Mouse (Mus musculus) intestine, postnatal 0 days (tissue): ENCODE results near the gene Eya4. TPM values are rescaled to one million over a fixed set of nuclear protein-coding genes. Genes with fewer than 3 reads are reported as not detected.

Experiments
- ATAC-seq: fragments of 200-750 bp; cut with Nextera tagmentation; 2 replicates; pipeline ENCODE4 v1.8.0; 2017; ENCODE audit warnings: mild to moderate bottlenecking, moderate TSS enrichment, moderate library complexity
- H3K27ac ChIP-seq: fragments of 300-500 bp; sonication (generic); 2 replicates; pipeline ENCODE4 v1.5.1; 2014; ENCODE audit warnings: mild to moderate bottlenecking, low read depth, low read length, moderate library complexity
- H3K27me3 ChIP-seq: fragments of 300-500 bp; sonication (generic); replicated peaks from 2 replicates; pipeline ENCODE4 v1.6.1; 2014; ENCODE audit warnings: low read length, mixed read lengths; ENCODE audit not compliant: control insufficient read depth, insufficient read depth
- H3K36me3 ChIP-seq: fragments of 300-500 bp; sonication (generic); 2 replicates; pipeline ENCODE4 v1.6.1; 2014; ENCODE audit warnings: mild to moderate bottlenecking, moderate library complexity; ENCODE audit not compliant: control insufficient read depth, insufficient read depth
- H3K4me1 ChIP-seq: fragments of 300-500 bp; sonication (generic); replicated peaks from 2 replicates; pipeline ENCODE4 v1.6.1; 2014; ENCODE audit warnings: antibody characterized with exemption, low read length, mixed read lengths; ENCODE audit not compliant: control insufficient read depth, insufficient read depth
- H3K4me2 ChIP-seq: fragments of 300-500 bp; sonication (generic); replicated peaks from 2 replicates; pipeline ENCODE4 v1.6.1; 2014; ENCODE audit warnings: low read depth, mild to moderate bottlenecking, moderate library complexity
- H3K4me3 ChIP-seq: fragments of 300-500 bp; sonication (generic); 2 replicates; pipeline ENCODE4 v1.5.1; 2014; ENCODE audit warnings: low read depth, low read length
- H3K9ac ChIP-seq: fragments of 300-500 bp; sonication (generic); 2 replicates; pipeline ENCODE4 v1.6.1; 2014; ENCODE audit warnings: mild to moderate bottlenecking, low read depth, low read length
- H3K9me3 ChIP-seq: fragments of 300-500 bp; sonication (generic); 2 replicates; pipeline ENCODE4 v1.6.1; 2016; ENCODE audit warnings: mixed run types; ENCODE audit not compliant: control insufficient read depth
- CTCF ChIP-seq: sonication (generic); IDR thresholded peaks from 2 replicates; pipeline ENCODE4 v1.5.1; 2016; ENCODE audit warnings: low read depth, mild to moderate bottlenecking, control low read depth, antibody characterized with exemption, moderate library complexity
- WGBS: fragments of 180-500 bp; shearing (Covaris S2); extraction: QIAGEN DNeasy Blood & Tissue Kit; methylation state at CpG from one replicate; pipeline ENCODE4 v1.1.7; 2014; 5-methylcytosine and 5-hydroxymethylcytosine counted together
- polyA plus RNA-seq: library from polyadenylated mRNA; unstranded; fragments of >200 nt; fragmentation: Nextera tagmentation; extraction: Ambion mirVana; gene quantifications from 2 replicates; pipeline ENCODE4 v1.2.1, GENCODE M21; 2015

Eya4 gene
- polyA plus RNA-seq: 0.69 and 0.78 TPM in 2 replicates

- 3% methylated on average over 61 of the region's 79 CpGs for WGBS
- H3K27ac ChIP-seq: no peak within 1 kb of the TSS
- H3K4me1 ChIP-seq: no peaks in the 10 kb centered on the region
- peak within 1 kb of the TSS; percentile 13; the same call in 1 of the 2 replicates for H3K9ac ChIP-seq
- TF ChIP-seq CTCF: no peak
- peak within 1 kb of the TSS; percentile 56 for H3K4me3 ChIP-seq
- peaks cover 31% of the 10 kb centered on the region for H3K27me3 ChIP-seq
- H3K9me3 ChIP-seq: no peaks in the 10 kb centered on the region
- peak; percentile 65 for ATAC-seq
- peak within 1 kb of the TSS; percentile 92 for H3K4me2 ChIP-seq
- H3K36me3 ChIP-seq: no peaks in the 10 kb centered on the region
Measured at GRCm38 (mm10) chr10:23350011-23350911, at the start of gene Eya4. Gene Eya4 (minus strand): TSS chr10:23350786.

DNA sequence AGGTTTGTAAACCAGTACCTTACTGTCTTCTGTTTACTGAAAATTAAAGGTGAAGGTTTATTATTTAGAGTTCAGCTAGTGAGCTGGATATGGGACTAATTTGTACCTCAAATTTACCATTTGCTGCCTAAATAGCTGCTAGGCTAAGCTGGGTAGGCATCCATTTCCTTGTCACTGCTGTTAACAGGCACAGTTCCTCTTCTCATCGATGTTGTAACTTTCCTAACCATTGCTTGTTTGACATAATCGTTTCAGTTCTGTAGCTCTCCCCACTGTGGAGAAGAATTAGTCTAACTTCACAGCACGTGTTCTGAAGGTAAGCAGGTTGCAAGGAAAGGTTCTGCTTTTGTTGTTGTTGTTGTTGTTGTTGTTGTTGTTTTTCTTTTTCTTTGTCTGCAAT, 44.8 kb upstream of the Eya4 start:
- 85% methylated on average over 3 of the region's 3 CpGs for WGBS
- no peak for ATAC-seq
- H3K9ac ChIP-seq: no peak overlapping the region
- H3K4me1 ChIP-seq: no peaks in the 10 kb centered on the region
- no peak for TF ChIP-seq CTCF
- H3K27ac ChIP-seq: no peak overlapping the region
- no peaks in the 10 kb centered on the region for H3K9me3 ChIP-seq
- H3K4me2 ChIP-seq: no peak overlapping the region
- no peak overlapping the region for H3K4me3 ChIP-seq
- H3K36me3 ChIP-seq: no peaks in the 10 kb centered on the region
- no peaks in the 10 kb centered on the region for H3K27me3 ChIP-seq

GRCm38 (mm10) chr10:23394556-23395245, 44.1 kb upstream of the Eya4 start:
- Histone ChIP-seq H3K36me3 (no peaks in the 10 kb centered on the region), H3K4me1 (no peaks in the 10 kb centered on the region), H3K4me3 (no peak overlapping the region), H3K9me3 (no peaks in the 10 kb centered on the region), H3K4me2 (no peak overlapping the region), H3K9ac (no peak overlapping the region), H3K27ac (no peak overlapping the region), H3K27me3 (no peaks in the 10 kb centered on the region)
- no peak for ATAC-seq
- TF ChIP-seq CTCF: no peak
- 82% methylated on average over 11 of the region's 11 CpGs for WGBS

- H3K4me2 ChIP-seq: no peak overlapping the region
- no peak for TF ChIP-seq CTCF
- no peaks in the 10 kb centered on the region for H3K27me3 ChIP-seq
- no peak overlapping the region for H3K9ac ChIP-seq
- no peak for ATAC-seq
- no peaks in the 10 kb centered on the region for H3K9me3 ChIP-seq
- H3K4me1 ChIP-seq: no peaks in the 10 kb centered on the region
- WGBS: 35% methylated on average over 6 of the region's 6 CpGs
- no peak overlapping the region for H3K27ac ChIP-seq
- H3K4me3 ChIP-seq: no peak overlapping the region
- H3K36me3 ChIP-seq: no peaks in the 10 kb centered on the region
Measured at GRCm38 (mm10) chr10:23394152-23394551, 43.6 kb upstream of the Eya4 start.

GRCm38 (mm10) chr10:23363866-23364265, 13.3 kb upstream of the Eya4 start:
- TF ChIP-seq CTCF: no peak
- Histone ChIP-seq H3K36me3 (no peaks in the 10 kb centered on the region), H3K27ac (no peak overlapping the region), H3K27me3 (no peaks in the 10 kb centered on the region), H3K9me3 (no peaks in the 10 kb centered on the region), H3K4me1 (no peaks in the 10 kb centered on the region), H3K4me3 (no peak overlapping the region), H3K9ac (no peak overlapping the region), H3K4me2 (no peak overlapping the region)
- 85% methylated on average over 6 of the region's 6 CpGs for WGBS
- ATAC-seq: no peak

DNA sequence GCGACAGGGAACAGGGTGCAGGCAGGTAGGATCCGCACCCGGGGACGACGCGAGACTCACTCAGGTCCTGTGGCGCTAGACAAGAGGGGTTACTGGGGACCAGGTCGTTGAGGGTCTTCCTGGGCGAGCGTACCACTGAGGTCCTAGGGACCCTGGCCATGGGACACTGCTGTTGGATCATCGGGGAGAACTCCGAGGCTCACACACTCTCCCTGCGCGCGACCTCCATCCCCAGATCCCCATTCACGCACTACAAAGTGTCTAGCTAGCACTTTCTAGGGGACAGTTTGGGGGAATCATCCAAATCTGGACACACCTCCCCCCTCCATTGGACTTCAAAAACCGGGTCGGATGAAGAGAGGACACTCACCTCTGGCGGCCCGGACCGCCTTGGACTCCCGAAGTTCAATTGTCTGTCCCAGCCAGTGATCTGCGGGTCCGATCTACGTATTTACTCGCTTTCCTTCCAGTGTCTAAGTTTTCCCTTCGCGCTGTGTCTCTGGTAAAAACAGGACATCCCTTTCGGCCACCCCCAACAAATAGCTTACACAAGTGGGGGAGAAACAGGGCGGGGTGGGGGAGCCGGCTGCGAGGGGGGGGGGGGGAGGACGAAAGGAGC, 1.1 kb downstream of the Eya4 start:
- 0 out of 2 replicates have a peak, but pooled peaks have one; percentile 31 for ATAC-seq
- Histone ChIP-seq H3K27me3 (peaks cover 31% of the 10 kb centered on the region), H3K4me3 (peak overlapping the region; percentile 56), H3K9ac (no peak overlapping the region), H3K9me3 (no peaks in the 10 kb centered on the region), H3K27ac (no peak overlapping the region), H3K36me3 (no peaks in the 10 kb centered on the region), H3K4me1 (no peaks in the 10 kb centered on the region), H3K4me2 (peak overlapping the region; percentile 92)
- under 1% methylated on average over 32 of the region's 33 CpGs for WGBS
- TF ChIP-seq CTCF: no peak
